Mouse (Mus musculus) G1E (cell line): ENCODE results near the gene Proz.

Experiments
- CTCF ChIP-seq: IDR thresholded peaks from 2 replicates; pipeline ENCODE4 v1.5.1; 2012; ENCODE audit warnings: low read depth, low read length, inconsistent platforms, mixed read lengths
- GATA1 ChIP-seq: IDR thresholded peaks from 2 replicates; pipeline ENCODE4 v1.6.1; 2012; ENCODE audit warnings: borderline replicate concordance, low read length, inconsistent platforms, mixed read lengths
- GATA2 ChIP-seq: IDR thresholded peaks from 2 replicates; pipeline ENCODE4 v1.6.1; 2012; ENCODE audit warnings: low read depth, low read length, inconsistent platforms, borderline replicate concordance
- POLR2AphosphoS5 ChIP-seq: IDR thresholded peaks from 2 replicates; pipeline ENCODE4 v1.6.1; 2012; ENCODE audit warnings: low read depth, low read length, inconsistent platforms; ENCODE audit not compliant: insufficient replicate concordance
- TAL1 ChIP-seq: conservative IDR thresholded peaks from 2 replicates; pipeline ENCODE4 v1.6.1; 2012; ENCODE audit warnings: low read depth, low read length, inconsistent platforms, mixed read lengths

- TF ChIP-seq CTCF = no peak
- TF ChIP-seq TAL1 = no peak
- TF ChIP-seq GATA1 = no peak
- TF ChIP-seq POLR2AphosphoS5 = no peak
- no peak for TF ChIP-seq GATA2
Measured at GRCm38 (mm10) chr8:13063112-13063511, 2.4 kb downstream of the Proz start.
